Mouse (Mus musculus) liver, embryonic 14.5 days (tissue): ENCODE results near the gene Gm48551.

ENCODE experiments used
- CTCF ChIP-seq: IDR thresholded peaks from 2 replicates; pipeline ENCODE4 v1.5.1; 2016; ENCODE audit warnings: antibody characterized with exemption, low read depth, control low read depth
- EP300 ChIP-seq: IDR thresholded peaks from 2 replicates; pipeline ENCODE4 v1.6.1; 2016; ENCODE audit warnings: antibody characterized with exemption, low read depth

DNA sequence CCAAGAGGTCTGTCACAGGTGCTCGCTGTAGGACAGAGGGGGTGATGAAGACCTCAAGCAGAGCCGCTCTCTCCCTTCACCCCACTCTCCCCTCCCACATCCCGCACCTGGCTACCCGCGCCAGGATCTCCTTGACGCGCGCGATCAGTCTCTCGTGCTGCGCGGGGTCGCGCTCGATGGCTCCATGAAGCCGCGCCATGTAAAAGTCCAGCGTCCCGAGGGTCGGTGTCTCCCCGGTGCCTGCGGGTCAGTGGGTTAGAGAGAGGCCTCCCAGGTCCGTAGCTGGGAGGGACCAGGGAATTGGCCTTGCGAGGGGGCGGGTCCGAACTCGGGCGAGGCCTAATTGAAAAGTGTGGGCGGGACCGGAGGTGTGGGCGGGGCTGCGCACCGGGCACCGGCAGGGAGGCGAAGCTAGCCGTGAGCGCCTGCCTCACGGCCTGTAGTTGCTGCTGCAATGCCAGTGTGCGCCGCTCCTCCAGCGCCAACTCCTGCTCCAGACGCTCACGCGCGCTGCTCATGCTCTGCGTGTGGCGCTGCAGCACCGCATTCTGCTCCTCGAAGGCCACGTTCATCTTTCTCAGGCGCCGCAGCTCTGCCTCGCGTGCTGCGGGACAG, 37.7 kb upstream of the Gm48551 start:
- TF ChIP-seq CTCF (peak; percentile 61), EP300 (no peak)
